Mouse (Mus musculus): ENCODE measurements at regions not wholly inside any gene's neighbourhood (a gene's known extent, or its start where the extent isn't known, plus 50 kb on each side); places are given as distances from the start of the nearest gene placed in this dataset.

DNA sequence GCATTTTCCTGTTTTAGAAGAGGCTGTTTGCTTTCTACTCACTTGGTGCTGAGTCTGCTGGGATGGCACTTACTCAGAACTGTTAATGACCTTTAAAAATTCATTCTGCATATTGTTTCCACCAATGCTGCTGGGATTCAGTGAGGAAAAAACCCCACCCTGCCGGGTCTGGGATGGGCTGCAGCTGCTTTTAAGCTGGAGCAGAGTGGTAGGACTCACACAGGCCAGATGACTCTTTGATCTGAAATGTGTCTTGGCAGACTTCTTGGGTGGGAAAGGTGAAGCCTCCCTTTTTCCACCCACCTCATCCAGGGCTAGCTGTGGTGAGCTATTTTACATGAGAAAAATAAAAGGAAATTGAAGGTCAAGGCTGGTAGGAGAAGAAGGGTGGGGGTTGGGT is 56.4 kb upstream of the Ddhd1 start:
- DNase-seq (ENCODE audit: low spot score in 2 of 2) = no peak

DNA sequence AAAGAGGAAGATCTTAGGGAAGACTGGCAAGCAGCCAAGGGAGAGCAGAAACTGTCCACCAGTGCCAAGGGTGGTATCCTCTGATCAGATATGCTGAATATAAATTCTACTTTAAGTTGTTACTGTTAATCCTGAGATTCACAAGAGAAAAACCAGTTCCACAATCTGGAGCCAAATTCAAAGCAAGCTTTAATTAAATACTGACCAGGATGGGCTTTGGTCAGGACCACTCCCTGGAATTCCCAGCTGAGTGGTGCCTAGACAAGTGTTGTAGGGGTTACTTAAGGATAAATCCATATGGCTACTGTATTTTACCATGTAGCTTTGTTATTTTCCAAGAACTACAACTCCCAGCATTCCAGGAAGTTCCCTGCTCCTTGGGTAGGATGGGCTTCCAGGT is 56.8 kb upstream of the Ddhd1 start:
- no peak for DNase-seq (ENCODE audit: low spot score in 2 of 2)

DNA sequence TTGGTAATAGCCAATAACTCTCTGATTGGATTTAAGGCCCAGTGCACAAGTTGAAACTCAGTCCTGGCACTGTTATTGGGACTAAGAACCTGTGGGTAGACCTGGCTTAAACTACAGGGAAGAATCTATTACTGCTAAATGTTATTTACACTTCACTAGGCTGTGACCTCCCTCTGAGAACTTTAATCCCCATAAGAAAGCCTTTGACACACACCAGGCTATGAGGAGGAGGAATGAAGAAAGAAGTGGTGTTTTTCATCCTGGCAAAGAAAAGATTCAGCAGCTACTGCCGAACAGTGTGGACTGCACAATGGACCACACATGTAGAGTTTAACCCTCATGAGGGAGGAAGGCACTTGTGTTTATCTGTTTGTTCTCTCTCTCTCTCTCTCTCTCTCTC is 58.2 kb upstream of the Ddhd1 start:
- no peak for DNase-seq (ENCODE audit: low spot score in 2 of 2)

DNA sequence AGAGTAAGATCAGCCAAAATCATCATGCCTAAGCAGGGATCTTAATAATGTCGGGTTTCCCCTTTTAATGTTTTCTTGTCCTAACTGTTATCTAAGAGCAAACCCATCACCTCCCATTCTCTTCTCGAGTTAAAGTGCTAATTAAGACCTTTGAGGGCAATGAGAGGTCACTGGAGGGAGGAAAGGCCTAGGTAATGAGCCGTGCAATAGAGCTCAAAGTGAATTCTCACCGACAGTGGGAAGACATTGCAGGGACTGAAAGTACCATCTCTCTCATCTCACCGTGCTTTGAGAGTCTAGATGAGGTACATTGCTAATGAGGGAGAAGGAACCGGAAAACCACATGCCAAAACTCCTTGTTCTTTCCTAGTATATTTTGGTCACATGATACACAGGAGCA is 64.9 kb upstream of the Ddhd1 start:
- DNase-seq (ENCODE audit: low spot score in 2 of 2) = no peak

- no peak for DNase-seq (ENCODE audit: low spot score in 2 of 2)
These were observed 66.4 kb upstream of the Ddhd1 start for GRCm38 (mm10) chr14:45724341-45724740.

GRCm38 (mm10) chr14:45734530-45735410 is 76.8 kb upstream of the Ddhd1 start:
- DNase-seq (ENCODE audit: low spot score in 2 of 2) = no peak

DNA sequence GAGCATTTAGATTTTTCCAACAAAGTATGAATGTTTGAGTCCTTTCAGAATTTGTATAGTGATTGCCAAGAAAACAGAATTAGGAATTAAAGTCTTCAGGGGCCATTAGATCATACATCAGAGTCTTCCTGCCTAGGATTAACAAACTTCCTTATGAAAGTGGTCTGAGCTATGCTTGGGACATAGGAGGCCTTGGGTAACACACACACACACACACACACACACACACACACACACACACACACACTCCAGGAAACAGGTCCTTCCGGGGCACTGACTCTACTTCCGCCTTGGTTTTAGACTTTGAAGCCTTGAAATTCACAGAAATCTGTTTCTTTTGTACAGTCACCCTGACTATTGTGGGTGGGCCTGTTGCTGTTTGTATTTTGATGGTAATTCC is 80.0 kb upstream of the Ddhd1 start:
- DNase-seq (ENCODE audit: low spot score in 2 of 2) = no peak

DNA sequence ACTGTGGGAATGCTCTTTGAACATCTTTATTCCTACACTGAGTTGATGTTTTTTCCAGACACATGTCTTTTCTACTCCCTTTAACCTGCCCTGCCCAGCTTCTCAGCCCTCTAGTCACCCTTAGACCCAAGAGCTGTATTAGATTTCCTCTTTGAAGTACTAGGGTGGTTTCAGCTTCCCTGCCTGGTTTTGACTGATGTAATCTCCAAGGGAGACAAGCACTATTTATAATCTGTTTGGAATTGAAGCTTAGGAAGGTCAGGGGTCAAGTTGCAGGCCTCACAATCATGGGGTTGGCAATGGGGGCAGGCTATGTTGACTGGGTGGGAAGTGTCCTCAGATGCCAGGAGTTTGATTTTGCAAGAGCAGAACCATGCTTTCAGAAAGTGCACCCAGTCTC is 81.7 kb upstream of the Ddhd1 start:
- DNase-seq (ENCODE audit: low spot score in 2 of 2) = no peak

DNA sequence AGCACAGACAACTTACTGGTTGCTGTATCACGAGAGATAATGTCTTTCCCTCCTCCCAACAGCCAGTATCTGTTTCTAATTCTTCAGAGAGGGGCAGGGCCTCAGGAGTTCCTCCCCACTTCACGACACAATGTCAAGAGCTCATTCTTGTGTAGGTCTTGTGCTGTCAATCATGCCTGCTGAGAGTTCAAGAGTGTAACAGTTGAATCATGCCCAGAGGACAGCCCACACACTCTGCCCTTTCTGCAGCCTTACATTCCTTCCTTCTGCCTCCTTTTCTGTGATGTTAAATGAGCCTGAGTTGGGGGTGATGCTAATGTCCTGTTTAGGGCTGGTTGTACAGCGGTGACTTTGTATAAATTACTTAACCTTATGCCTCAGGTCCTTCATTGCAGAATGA is 82.7 kb upstream of the Ddhd1 start:
- DNase-seq (ENCODE audit: low spot score in 2 of 2) = no peak

- no peak for DNase-seq (ENCODE audit: low spot score in 2 of 2)
These were observed 88.2 kb upstream of the Ddhd1 start for GRCm38 (mm10) chr14:45746176-45746575.

DNA sequence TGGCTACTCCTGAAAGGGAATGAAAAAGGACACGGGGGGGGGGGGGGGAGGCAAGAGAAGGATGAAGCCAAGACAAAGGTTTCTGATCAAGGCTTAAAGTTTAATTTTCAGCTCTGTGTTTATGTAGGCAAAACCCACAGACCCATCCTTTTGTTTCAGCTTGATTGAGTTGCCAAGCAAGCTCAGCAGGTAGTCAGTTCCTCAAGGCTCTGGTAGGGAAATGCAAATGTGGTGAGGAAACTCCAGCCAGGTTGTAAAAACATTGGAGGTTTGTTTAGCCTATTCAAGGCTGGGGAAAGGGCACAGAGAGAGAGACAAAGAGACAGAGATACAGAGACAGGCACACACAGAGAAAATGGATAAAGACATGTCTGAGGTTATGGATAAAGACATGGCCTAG is 99.4 kb upstream of the Ddhd1 start:
- DNase-seq (ENCODE audit: low spot score in 2 of 2) = no peak

DNA sequence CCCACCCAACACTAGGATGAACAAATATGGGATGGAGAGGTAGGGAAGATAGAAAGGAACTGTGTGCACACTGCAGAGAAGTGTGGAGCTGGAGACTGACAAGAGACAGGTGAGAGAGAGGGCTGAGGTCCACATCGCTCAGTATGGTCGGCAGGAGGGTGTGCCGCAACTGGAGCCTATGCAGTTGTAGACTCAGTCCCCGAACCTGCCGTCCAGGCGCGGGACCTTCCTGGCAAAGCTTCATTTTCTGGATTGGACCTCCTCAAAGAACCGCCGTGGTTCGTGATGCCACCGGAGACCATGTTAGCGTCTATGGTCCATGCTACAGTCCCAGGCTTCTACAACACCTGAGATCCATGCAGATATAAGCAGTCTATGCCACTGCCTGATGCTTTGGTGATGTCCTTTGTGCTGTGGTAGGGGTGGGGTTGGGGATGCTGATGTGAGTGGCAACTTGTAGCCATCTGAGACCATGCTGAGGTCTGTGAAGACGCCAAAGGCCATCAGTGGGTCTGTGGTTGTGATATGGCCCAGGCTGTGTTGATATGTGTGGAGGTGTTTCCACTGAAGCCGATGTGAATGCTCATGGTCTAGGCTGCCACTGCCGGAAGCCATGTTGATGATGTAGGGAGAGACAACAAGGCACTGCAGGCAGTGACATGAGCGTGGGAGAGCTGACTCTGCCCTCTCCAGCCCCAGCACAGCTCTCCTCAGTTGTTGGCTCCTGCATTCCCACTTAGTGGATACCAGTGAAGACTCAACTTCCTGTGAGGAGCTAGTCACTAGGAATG is 103.1 kb upstream of the Ddhd1 start:
- DNase-seq (ENCODE audit: low spot score in 2 of 2) = no peak

GRCm38 (mm10) chr14:45764231-45764630 is 106.3 kb upstream of the Ddhd1 start:
- DNase-seq (ENCODE audit: low spot score in 2 of 2) = no peak

GRCm38 (mm10) chr14:45766582-45766981 is 108.6 kb upstream of the Ddhd1 start:
- no peak for DNase-seq (ENCODE audit: low spot score in 2 of 2)

DNA sequence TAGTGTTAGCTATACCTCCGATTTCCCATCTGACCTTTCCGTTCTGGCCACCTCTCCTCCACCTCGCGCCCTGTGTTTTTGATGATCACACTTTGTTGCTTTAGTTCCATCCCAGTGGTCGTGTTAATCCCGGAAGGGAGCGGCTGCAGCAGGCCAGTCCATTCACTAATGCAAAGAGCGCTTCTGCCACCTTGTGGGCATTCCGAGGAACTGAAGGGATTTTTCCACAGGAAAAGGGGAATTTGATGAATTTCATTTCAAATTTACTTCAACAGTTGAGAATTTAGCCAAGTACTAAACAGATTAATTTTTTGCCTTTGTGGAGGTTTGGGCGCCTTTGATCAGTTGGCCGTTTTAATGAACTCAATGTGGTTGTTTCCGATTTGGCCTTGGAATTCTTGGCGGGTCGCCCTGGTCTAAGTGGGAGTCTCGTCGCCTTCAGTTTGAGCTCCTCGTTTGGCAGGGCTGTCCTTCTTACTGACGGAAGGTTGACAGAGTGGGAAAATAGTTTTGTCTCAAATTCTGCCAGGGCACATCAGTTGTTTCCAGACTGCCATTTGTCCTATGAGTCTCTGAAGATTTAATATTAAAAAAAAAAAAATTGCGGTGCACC is 114.8 kb upstream of the Ddhd1 start:
- DNase-seq (ENCODE audit: low spot score in 2 of 2) = peak; percentile 63 to 81

- DNase-seq (ENCODE audit: low spot score in 2 of 2) = no peak
These were observed 115.4 kb upstream of the Ddhd1 start for GRCm38 (mm10) chr14:45773326-45773725.

DNA sequence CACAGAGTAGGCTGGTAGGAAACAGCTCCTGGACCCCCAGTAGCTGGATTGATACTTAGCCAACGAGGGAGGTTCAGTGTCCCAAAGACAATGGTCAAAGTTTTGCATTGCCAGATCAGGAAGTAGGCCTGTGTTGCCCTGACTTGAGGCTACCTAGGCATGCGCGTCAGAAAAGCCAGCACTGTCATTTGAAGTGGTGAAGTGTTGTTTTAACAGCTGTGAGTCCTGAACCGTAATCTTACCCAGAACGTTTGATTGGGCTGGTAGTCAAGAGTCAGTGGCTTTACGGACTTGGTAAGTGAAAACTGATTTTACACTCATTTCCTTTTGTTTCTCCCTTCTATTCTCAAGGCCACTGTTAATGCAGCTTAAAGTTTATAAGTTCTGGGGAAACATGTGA is 123.9 kb upstream of the Ddhd1 start:
- no peak for DNase-seq (ENCODE audit: low spot score in 2 of 2)

DNA sequence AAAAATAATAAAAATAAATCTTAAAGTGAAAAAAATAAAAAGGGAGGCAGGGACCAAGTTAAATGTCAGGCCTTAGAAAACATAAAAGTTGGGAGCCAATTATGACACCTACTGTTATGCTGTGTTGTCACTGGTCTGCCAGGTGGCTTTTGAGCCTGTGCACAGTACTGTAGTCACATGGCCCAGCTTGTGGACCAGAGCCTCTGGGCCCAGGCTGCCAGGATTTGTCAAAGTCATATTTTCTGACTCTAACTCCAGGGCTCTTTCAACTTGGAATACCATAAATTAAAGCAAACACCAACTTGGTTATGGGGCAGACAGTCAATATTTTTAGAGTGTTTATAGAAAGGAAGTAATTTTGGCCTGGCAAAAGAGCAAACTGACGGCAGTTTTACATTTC is 137.0 kb upstream of the Ddhd1 start:
- DNase-seq (ENCODE audit: low spot score in 2 of 2) = no peak

DNA sequence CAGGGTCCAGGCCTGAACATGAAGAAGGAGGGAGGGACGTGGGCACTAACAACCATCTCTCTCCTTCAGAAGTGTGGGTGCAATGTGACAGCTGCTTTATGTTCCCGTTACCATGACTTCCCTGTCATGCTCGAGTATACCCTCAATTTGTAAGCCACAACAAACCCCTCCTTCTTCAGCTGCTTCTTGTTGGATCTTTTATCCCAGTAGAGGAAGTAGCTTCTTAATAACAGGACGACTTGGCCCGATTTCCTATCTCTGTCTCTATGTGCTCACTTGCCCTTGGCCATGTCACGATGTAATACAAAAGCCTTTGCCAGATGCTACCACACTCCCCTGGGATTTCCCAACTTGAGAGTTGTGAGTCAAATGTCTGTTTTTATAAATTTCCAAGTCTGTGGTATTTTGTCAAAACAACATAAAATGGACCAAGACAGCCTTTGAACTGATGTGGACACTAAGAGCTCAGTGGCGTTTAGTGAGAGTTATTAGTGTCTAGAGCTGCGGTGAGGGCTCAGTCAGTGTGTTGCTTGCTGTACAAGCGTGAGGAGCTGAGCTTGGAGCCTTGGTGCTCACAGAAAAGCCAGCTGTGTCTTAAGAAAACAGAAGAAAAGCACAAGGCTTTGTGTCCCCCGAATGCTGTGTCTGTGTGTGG is 138.8 kb upstream of the Ddhd1 start:
- peak in 1 of 2 experiments; percentile 39 for DNase-seq (ENCODE audit: low spot score in 2 of 2)

DNA sequence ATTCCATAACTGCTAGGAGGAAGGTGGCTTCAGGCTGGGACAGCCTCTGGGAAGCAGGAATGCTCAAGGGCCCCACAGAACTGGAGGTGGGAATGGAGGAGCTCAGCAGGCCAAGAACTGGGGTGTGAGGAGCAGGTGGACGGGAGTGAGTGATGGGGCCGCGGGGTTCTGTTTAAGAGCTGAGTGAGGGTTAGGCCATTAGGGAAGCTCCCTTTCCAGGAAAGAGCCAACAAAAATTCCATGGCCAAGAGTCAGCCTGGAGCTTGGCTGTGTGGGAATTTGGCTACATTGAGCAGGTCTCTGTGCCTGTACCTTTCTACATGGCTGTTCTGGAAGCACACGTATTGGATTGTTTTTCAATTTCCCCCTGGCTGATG is 139.4 kb upstream of the Ddhd1 start:
- DNase-seq (ENCODE audit: low spot score in 2 of 2) = no peak

DNA sequence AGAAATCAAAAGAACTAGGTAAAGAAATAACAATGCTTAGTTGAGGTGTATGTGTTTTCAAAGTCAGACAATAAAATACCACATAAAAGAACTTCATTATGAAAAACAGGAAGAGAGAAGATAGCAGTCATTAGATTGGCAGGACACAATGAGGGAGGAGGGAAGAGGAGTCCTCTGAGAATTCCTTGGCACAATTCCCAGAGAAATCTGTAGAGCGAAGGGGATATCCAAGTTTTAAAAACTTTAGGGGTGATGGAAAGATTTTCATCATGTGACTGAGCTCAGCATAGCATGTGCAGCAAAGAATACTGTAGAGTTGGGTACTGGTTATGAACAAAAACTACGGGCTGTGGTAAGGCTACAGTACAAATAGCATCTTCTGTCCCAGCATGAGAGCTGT is 141.3 kb upstream of the Ddhd1 start:
- no peak for DNase-seq (ENCODE audit: low spot score in 2 of 2)

- DNase-seq (ENCODE audit: low spot score in 2 of 2) = no peak
These were observed 148.0 kb upstream of the Ddhd1 start for GRCm38 (mm10) chr14:45805950-45806349.

All from right cerebral cortex, postnatal 10 days (tissue).